Mouse (Mus musculus): ENCODE measurements around the gene Prss53. TPM values are rescaled to one million over a fixed set of nuclear protein-coding genes. Genes with fewer than 3 reads are reported as not detected.
"Not testable (repeated sequence)": the region's sequence is repeated elsewhere in the genome, so short reads cannot be mapped to it uniquely, and the experiment has no call there.

Prss53 gene
- total RNA-seq, 1 experiment, result 0.67 TPM

- TF ChIP-seq CHD2 (IDR thresholded peaks at IDR 0.05; ENCODE audit: low read depth, low read length) (no peak), ZNF384 (IDR thresholded peaks at IDR 0.05; ENCODE audit: low read depth, low read length) (no peak), MAFK (IDR thresholded peaks at IDR 0.05; ENCODE audit: insufficient read depth, low read depth, low read length) (no peak), HCFC1 (IDR thresholded peaks at IDR 0.05; ENCODE audit: borderline replicate concordance, insufficient read depth, low read length) (peak; percentile 95), ZC3H11A (IDR thresholded peaks at IDR 0.05; ENCODE audit: borderline replicate concordance, low read depth, low read length) (no peak)
- H3K36me3 ChIP-seq (ENCODE audit: control insufficient read depth, insufficient read depth, low read length, poor library complexity, severe bottlenecking), result peaks cover 11% of the 10 kb centered on the region; the same call in 1 of the 2 replicates
- H3K9me3 ChIP-seq (ENCODE audit: control insufficient read depth, insufficient read depth, low read depth, low read length), result no peaks in the 10 kb centered on the region
- H3K4me3 ChIP-seq (ENCODE audit: insufficient read depth in 1 of 2, low read depth in 1 of 2, low read length in 2 of 2, poor library complexity in 1 of 2, severe bottlenecking in 1 of 2), result peak overlapping the region; percentile 77 to 88
- H3K9ac ChIP-seq (ENCODE audit: insufficient read depth, low read depth, low read length, poor library complexity, severe bottlenecking), result peak overlapping the region; percentile 85
- H3K27ac ChIP-seq (ENCODE audit: insufficient read depth, low read depth, low read length, poor library complexity, severe bottlenecking), result peak overlapping the region; percentile 26
- in situ Hi-C loops (cut with MboI; ENCODE audit: low sequenced_read_pairs in 2 of 2, unreplicated experiment in 2 of 2), result no loop called here
- H3K4me1 ChIP-seq (ENCODE audit: control insufficient read depth in 2 of 2, insufficient read depth in 2 of 2, low read length in 2 of 2, poor library complexity in 1 of 2), result peaks cover 0 to 3% of the 10 kb centered on the region in 2 experiments; a peak in 2 of 4 replicates
- DNase-seq (ENCODE audit: low read depth, low spot score), result peak; percentile 75
Measured at GRCm38 (mm10) chr7:127842001-127842718, 48.6 kb downstream of the Prss53 start.

GRCm38 (mm10) chr7:127841340-127842000 is 49.3 kb downstream of the Prss53 start:
- in situ Hi-C loops (cut with MboI; ENCODE audit: low sequenced_read_pairs in 2 of 2, unreplicated experiment in 2 of 2), result no loop called here

GRCm38 (mm10) chr7:127840886-127841285 is 49.9 kb downstream of the Prss53 start:
- Histone ChIP-seq H3K36me3 (ENCODE audit: control insufficient read depth, insufficient read depth, low read length, poor library complexity, severe bottlenecking) (peaks cover 2% of the 10 kb centered on the region; the same call in 1 of the 2 replicates), H3K9me3 (ENCODE audit: control insufficient read depth, insufficient read depth, low read depth, low read length) (no peaks in the 10 kb centered on the region), H3K4me3 (ENCODE audit: insufficient read depth in 1 of 2, low read depth in 1 of 2, low read length in 2 of 2, poor library complexity in 1 of 2, severe bottlenecking in 1 of 2) (peak overlapping the region; percentile 17 to 77; a peak in 3 of 4 replicates), H3K4me1 (ENCODE audit: control insufficient read depth in 2 of 2, insufficient read depth in 2 of 2, low read length in 2 of 2, poor library complexity in 1 of 2) (peaks cover 0 to 3% of the 10 kb centered on the region in 2 experiments; a peak in 2 of 4 replicates), H3K27ac (ENCODE audit: insufficient read depth, low read depth, low read length, poor library complexity, severe bottlenecking) (no peak overlapping the region), H3K9ac (ENCODE audit: insufficient read depth, low read depth, low read length, poor library complexity, severe bottlenecking) (peak overlapping the region; percentile 72)
- DNase-seq (ENCODE audit: low read depth, low spot score), result no peak
- in situ Hi-C loops (cut with MboI; ENCODE audit: low sequenced_read_pairs in 2 of 2, unreplicated experiment in 2 of 2), result no loop called here
- TF ChIP-seq ZC3H11A (IDR thresholded peaks at IDR 0.05; ENCODE audit: borderline replicate concordance, low read depth, low read length), result no peak
- peak; percentile 35; the same call in 1 of the 2 replicates for TF ChIP-seq MAFK (IDR thresholded peaks at IDR 0.05; ENCODE audit: insufficient read depth, low read depth, low read length)
- no peak for TF ChIP-seq CHD2 (IDR thresholded peaks at IDR 0.05; ENCODE audit: low read depth, low read length)
- TF ChIP-seq HCFC1 (IDR thresholded peaks at IDR 0.05; ENCODE audit: borderline replicate concordance, insufficient read depth, low read length), result no peak

More at GRCm38 (mm10) chr7:127841340-127842000, 49.3 kb downstream of the Prss53 start:
- peak overlapping the region; percentile 46 for H3K27ac ChIP-seq (ENCODE audit: insufficient read depth, low read depth, low read length, poor library complexity, severe bottlenecking)
- peak overlapping the region; percentile 77 to 88 for H3K4me3 ChIP-seq (ENCODE audit: insufficient read depth in 1 of 2, low read depth in 1 of 2, low read length in 2 of 2, poor library complexity in 1 of 2, severe bottlenecking in 1 of 2)
- peaks cover 7% of the 10 kb centered on the region; the same call in 1 of the 2 replicates for H3K36me3 ChIP-seq (ENCODE audit: control insufficient read depth, insufficient read depth, low read length, poor library complexity, severe bottlenecking)
- TF ChIP-seq ZNF384 (IDR thresholded peaks at IDR 0.05; ENCODE audit: low read depth, low read length), result no peak
- TF ChIP-seq CHD2 (IDR thresholded peaks at IDR 0.05; ENCODE audit: low read depth, low read length), result peak; percentile 96
- peak; percentile 50; the same call in 1 of the 2 replicates for TF ChIP-seq HCFC1 (IDR thresholded peaks at IDR 0.05; ENCODE audit: borderline replicate concordance, insufficient read depth, low read length)
- TF ChIP-seq MAFK (IDR thresholded peaks at IDR 0.05; ENCODE audit: insufficient read depth, low read depth, low read length), result no peak
- H3K9ac ChIP-seq (ENCODE audit: insufficient read depth, low read depth, low read length, poor library complexity, severe bottlenecking), result peak overlapping the region; percentile 85
- H3K9me3 ChIP-seq (ENCODE audit: control insufficient read depth, insufficient read depth, low read depth, low read length), result no peaks in the 10 kb centered on the region
- peak; percentile 75 for DNase-seq (ENCODE audit: low read depth, low spot score)
- peaks cover 0 to 3% of the 10 kb centered on the region in 2 experiments; a peak in 2 of 4 replicates for H3K4me1 ChIP-seq (ENCODE audit: control insufficient read depth in 2 of 2, insufficient read depth in 2 of 2, low read length in 2 of 2, poor library complexity in 1 of 2)

- DNase-seq (ENCODE audit: low read depth, low spot score); H3K27ac ChIP-seq (ENCODE audit: insufficient read depth, low read depth, low read length, poor library complexity, severe bottlenecking): not testable (repeated sequence)
Measured at GRCm38 (mm10) chr7:127840031-127840430, 50.7 kb downstream of the Prss53 start.

GRCm38 (mm10) chr7:127837878-127838277 is 52.9 kb downstream of the Prss53 start:
- DNase-seq (ENCODE audit: low read depth, low spot score); in situ Hi-C loops (cut with MboI; ENCODE audit: low sequenced_read_pairs in 2 of 2, unreplicated experiment in 2 of 2): not testable (repeated sequence)

More at GRCm38 (mm10) chr7:127840031-127840430, 50.7 kb downstream of the Prss53 start:
- H3K9ac ChIP-seq (ENCODE audit: insufficient read depth, low read depth, low read length, poor library complexity, severe bottlenecking); H3K4me3 ChIP-seq (ENCODE audit: insufficient read depth in 1 of 2, low read depth in 1 of 2, low read length in 2 of 2, poor library complexity in 1 of 2, severe bottlenecking in 1 of 2); H3K4me1 ChIP-seq (ENCODE audit: control insufficient read depth in 2 of 2, insufficient read depth in 2 of 2, low read length in 2 of 2, poor library complexity in 1 of 2); H3K36me3 ChIP-seq (ENCODE audit: control insufficient read depth, insufficient read depth, low read length, poor library complexity, severe bottlenecking); H3K9me3 ChIP-seq (ENCODE audit: control insufficient read depth, insufficient read depth, low read depth, low read length); in situ Hi-C loops (cut with MboI; ENCODE audit: low sequenced_read_pairs in 2 of 2, unreplicated experiment in 2 of 2): not testable (repeated sequence)

More at GRCm38 (mm10) chr7:127837878-127838277, 52.9 kb downstream of the Prss53 start:
- H3K27ac ChIP-seq (ENCODE audit: insufficient read depth, low read depth, low read length, poor library complexity, severe bottlenecking); H3K4me1 ChIP-seq (ENCODE audit: control insufficient read depth in 2 of 2, insufficient read depth in 2 of 2, low read length in 2 of 2, poor library complexity in 1 of 2); H3K9me3 ChIP-seq (ENCODE audit: control insufficient read depth, insufficient read depth, low read depth, low read length); H3K4me3 ChIP-seq (ENCODE audit: insufficient read depth in 1 of 2, low read depth in 1 of 2, low read length in 2 of 2, poor library complexity in 1 of 2, severe bottlenecking in 1 of 2); H3K36me3 ChIP-seq (ENCODE audit: control insufficient read depth, insufficient read depth, low read length, poor library complexity, severe bottlenecking); H3K9ac ChIP-seq (ENCODE audit: insufficient read depth, low read depth, low read length, poor library complexity, severe bottlenecking): not testable (repeated sequence)

Data from ES-E14 (cell line).